Mouse (Mus musculus) stomach, embryonic 15.5 days (tissue): Measurements from ENCODE around the gene P2rx3. TPM values are rescaled to one million over a fixed set of nuclear protein-coding genes. Genes with fewer than 3 reads are reported as not detected.
A peak's percentile ranks its signal among the peaks of the same experiment; 100 is the strongest.

Experiments used
- ATAC-seq: fragments of 200-750 bp; cut with Nextera tagmentation; 2 replicates; pipeline ENCODE4 v1.8.0; 2017; ENCODE audit warnings: low read depth, moderate number of reproducible peaks, moderate TSS enrichment; ENCODE audit not compliant: insufficient read depth, low FRiP score
- H3K27ac ChIP-seq: fragments of 300-500 bp; sonication (generic); 2 replicates; pipeline ENCODE4 v1.5.1; 2015; ENCODE audit warnings: mild to moderate bottlenecking, inconsistent platforms
- H3K27me3 ChIP-seq: fragments of 300-500 bp; sonication (generic); replicated peaks from 2 replicates; pipeline ENCODE4 v1.6.1; 2015; ENCODE audit warnings: inconsistent platforms
- H3K36me3 ChIP-seq: fragments of 300-500 bp; sonication (generic); 2 replicates; pipeline ENCODE4 v1.6.1; 2015; ENCODE audit warnings: inconsistent platforms
- H3K4me1 ChIP-seq: fragments of 300-500 bp; sonication (generic); 2 replicates; pipeline ENCODE4 v1.6.1; 2015; ENCODE audit warnings: inconsistent platforms
- H3K4me2 ChIP-seq: fragments of 300-500 bp; sonication (generic); 2 replicates; pipeline ENCODE4 v1.6.1; 2015; ENCODE audit warnings: mild to moderate bottlenecking, inconsistent platforms
- H3K4me3 ChIP-seq: fragments of 300-500 bp; sonication (generic); replicated peaks from 2 replicates; pipeline ENCODE4 v1.5.1; 2015; ENCODE audit warnings: inconsistent platforms
- H3K9ac ChIP-seq: fragments of 300-500 bp; sonication (generic); 2 replicates; pipeline ENCODE4 v1.6.1; 2015; ENCODE audit warnings: inconsistent platforms
- H3K9me3 ChIP-seq: fragments of 300-500 bp; sonication (generic); 2 replicates; pipeline ENCODE4 v1.6.1; 2016; ENCODE audit warnings: inconsistent platforms
- WGBS: fragments of 180-500 bp; shearing (Covaris S2); methylation state at CpG from one replicate; pipeline ENCODE4 v1.1.7; 2015; 5-methylcytosine and 5-hydroxymethylcytosine counted together
- polyA plus RNA-seq: library from polyadenylated mRNA; unstranded; fragments of >200 nt; fragmentation: Nextera tagmentation; extraction: Ambion mirVana; gene quantifications from 2 replicates; pipeline ENCODE4 v1.2.1, GENCODE M21; 2015

Gene P2rx3
- polyA plus RNA-seq, 1 experiment from 2014 or later, result 1.6 TPM

DNA sequence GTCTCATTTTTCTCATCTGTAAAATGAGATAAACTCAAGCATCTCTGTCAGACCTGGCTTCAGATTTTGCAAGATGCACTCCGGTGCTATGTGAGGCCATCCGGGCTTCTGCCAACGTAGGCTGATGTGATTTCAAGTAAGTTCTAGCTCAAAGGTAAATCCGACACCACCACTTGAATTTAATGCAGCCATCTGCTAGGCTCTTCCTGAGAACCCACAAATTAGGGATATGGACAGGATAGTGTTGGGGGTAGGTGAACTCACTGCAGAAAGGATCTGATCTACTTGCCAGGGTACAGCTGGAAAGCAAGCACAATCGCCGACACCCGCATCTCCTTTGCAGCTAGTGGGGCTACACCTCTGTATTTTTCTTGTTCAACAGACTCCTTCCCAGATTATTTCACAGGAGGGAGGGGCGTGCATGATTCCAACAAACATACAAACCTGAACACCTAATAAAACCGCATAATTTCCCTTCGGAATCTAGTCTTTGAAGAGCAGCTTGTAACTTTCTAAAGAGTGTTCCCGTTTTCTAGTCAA is 685 bp downstream of the P2rx3 start:
- no peaks in the 10 kb centered on the region for H3K27me3 ChIP-seq

DNA sequence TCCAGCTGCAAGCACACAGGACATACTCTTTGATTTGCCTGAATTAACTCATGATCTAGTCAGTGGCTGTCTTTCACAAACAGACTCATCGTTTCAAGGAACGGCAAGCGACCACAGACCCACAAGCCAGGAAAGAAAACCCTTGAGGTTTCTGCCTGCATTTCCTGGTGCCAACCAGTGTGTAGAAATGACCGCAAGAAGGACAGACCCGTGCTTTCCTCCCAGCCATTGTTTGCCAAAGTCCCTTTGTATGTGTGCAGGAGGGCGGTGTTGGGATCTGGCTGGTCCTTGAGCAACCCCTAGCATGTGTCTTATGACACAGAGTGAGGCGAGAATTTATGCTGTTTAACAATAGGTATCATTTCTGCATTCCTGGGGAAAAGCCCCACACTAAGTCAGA is 3.1 kb downstream of the P2rx3 start:
- H3K4me2 ChIP-seq, result no peak overlapping the region
- WGBS, result 68% methylated on average over 7 of the region's 7 CpGs
- no peak overlapping the region for H3K4me3 ChIP-seq
- no peaks in the 10 kb centered on the region for H3K9me3 ChIP-seq
- no peak for ATAC-seq
- H3K27me3 ChIP-seq, result no peaks in the 10 kb centered on the region
- no peak overlapping the region for H3K9ac ChIP-seq
- H3K4me1 ChIP-seq, result peaks cover 9% of the 10 kb centered on the region; the same call in 1 of the 2 replicates
- no peak overlapping the region for H3K27ac ChIP-seq
- no peaks in the 10 kb centered on the region for H3K36me3 ChIP-seq

More for the DNA sequence above, 685 bp downstream of the P2rx3 start:
- peak; percentile 29; the same call in 1 of the 2 replicates for ATAC-seq
- Histone ChIP-seq H3K9ac (peak overlapping the region; percentile 97; the same call in 1 of the 2 replicates), H3K4me3 (peak overlapping the region; percentile 84), H3K4me1 (peaks cover 13% of the 10 kb centered on the region; the same call in 1 of the 2 replicates), H3K27ac (peak overlapping the region; percentile 81; the same call in 1 of the 2 replicates), H3K9me3 (no peaks in the 10 kb centered on the region), H3K4me2 (peak overlapping the region; percentile 78), H3K36me3 (peaks cover 24% of the 10 kb centered on the region)
- 7% methylated on average over 11 of the region's 11 CpGs for WGBS

DNA sequence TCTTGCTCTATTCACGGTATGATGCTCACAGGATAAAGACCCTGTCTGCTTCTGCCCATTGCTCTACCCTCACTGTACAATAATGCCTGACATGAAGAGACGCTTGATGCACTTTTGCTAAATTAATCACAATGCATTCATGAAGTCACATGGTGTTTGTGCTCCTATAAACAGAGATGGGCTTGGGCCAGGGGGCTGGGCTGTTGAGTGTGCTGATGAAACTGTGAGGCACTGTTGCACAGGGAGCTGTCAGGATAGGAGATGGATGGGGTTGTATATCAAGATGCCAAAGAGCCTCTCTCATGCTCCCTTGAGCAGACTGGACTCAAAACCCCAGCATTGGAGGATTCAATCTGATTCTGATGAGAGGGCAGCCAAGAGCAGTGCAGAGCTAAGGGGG is 4.1 kb downstream of the P2rx3 start:
- 64% methylated on average over 2 of the region's 2 CpGs for WGBS
- no peaks in the 10 kb centered on the region for H3K9me3 ChIP-seq
- no peak overlapping the region for H3K27ac ChIP-seq
- H3K27me3 ChIP-seq, result no peaks in the 10 kb centered on the region
- H3K36me3 ChIP-seq, result no peaks in the 10 kb centered on the region
- H3K4me3 ChIP-seq, result no peak overlapping the region
- H3K4me2 ChIP-seq, result no peak overlapping the region
- peaks cover 6% of the 10 kb centered on the region; the same call in 1 of the 2 replicates for H3K4me1 ChIP-seq
- ATAC-seq, result no peak
- H3K9ac ChIP-seq, result no peak overlapping the region

DNA sequence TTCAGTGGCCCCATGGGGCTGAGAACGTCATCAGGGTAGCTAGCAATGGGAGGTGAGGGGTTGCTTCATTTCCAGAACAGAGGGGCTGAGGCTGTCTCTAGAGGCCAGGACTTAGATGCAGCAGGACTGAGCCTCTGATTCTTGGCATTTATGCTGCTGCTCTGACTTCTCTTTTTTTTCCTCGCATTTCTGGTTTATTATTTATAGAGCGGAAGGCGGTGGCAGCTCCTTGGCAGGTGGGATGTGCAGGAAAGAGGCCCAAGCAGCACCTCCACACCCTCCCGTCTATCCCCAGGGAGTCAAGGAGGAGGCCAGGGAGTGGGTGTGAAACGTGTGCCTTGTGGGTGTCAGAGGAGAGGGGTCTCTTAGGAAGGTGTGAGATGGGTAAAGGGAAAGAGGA is 6.3 kb downstream of the P2rx3 start:
- H3K4me2 ChIP-seq, result no peak overlapping the region
- 52% methylated on average over 6 of the region's 6 CpGs for WGBS
- no peaks in the 10 kb centered on the region for H3K9me3 ChIP-seq
- H3K27ac ChIP-seq, result no peak overlapping the region
- no peaks in the 10 kb centered on the region for H3K4me1 ChIP-seq
- H3K9ac ChIP-seq, result no peak overlapping the region
- no peaks in the 10 kb centered on the region for H3K27me3 ChIP-seq
- H3K4me3 ChIP-seq, result no peak overlapping the region
- ATAC-seq, result no peak
- no peaks in the 10 kb centered on the region for H3K36me3 ChIP-seq

DNA sequence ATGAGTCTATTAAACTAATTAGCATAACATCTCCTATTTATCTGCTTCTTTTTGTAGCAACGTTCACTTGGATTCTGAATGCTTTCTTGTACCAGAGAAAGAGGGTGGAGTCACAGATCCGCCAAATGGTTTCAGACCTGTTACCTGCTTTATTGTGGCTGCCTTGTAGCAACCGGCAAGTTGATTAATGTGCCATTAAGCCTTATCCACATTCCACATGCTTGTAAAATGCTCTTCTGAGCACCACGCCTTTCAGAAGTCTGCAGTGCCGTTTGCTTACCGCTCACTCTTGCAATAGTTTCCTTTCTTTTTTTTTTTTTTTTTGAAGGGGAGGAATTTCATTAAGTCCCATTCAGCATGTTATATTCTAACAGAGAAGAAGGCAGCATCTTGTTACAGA is 7.4 kb downstream of the P2rx3 start:
- Histone ChIP-seq H3K36me3 (no peaks in the 10 kb centered on the region), H3K4me1 (no peaks in the 10 kb centered on the region), H3K27me3 (no peaks in the 10 kb centered on the region), H3K9ac (no peak overlapping the region), H3K4me3 (no peak overlapping the region), H3K9me3 (no peaks in the 10 kb centered on the region), H3K27ac (no peak overlapping the region), H3K4me2 (no peak overlapping the region)
- no peak for ATAC-seq
- WGBS, result 20% methylated on average over 6 of the region's 6 CpGs

DNA sequence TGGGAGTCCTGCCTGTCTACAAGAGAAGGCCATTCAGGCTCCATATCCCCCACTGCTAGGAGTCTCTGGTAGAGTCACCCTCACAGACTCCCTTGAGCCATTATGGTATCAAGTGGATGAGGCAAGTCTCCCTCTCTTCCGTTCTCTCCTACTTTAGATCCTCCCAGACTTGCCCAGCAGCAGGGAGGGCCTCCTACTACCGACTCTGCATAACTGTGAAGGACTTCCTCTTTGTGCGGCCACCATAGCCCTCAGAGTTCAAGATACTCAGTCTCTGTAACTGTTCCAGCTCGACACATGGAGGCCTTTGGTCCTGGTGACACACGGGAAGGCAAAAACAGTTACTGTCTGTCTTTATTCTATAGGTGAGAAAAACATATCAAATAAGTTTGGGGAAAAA is 10.0 kb downstream of the P2rx3 start:
- H3K27ac ChIP-seq, result no peak overlapping the region
- no peak overlapping the region for H3K9ac ChIP-seq
- no peak for ATAC-seq
- H3K9me3 ChIP-seq, result no peaks in the 10 kb centered on the region
- H3K27me3 ChIP-seq, result no peaks in the 10 kb centered on the region
- H3K4me3 ChIP-seq, result no peak overlapping the region
- no peak overlapping the region for H3K4me2 ChIP-seq
- no peaks in the 10 kb centered on the region for H3K36me3 ChIP-seq
- no peaks in the 10 kb centered on the region for H3K4me1 ChIP-seq
- WGBS, result 69% methylated on average over 5 of the region's 5 CpGs

DNA sequence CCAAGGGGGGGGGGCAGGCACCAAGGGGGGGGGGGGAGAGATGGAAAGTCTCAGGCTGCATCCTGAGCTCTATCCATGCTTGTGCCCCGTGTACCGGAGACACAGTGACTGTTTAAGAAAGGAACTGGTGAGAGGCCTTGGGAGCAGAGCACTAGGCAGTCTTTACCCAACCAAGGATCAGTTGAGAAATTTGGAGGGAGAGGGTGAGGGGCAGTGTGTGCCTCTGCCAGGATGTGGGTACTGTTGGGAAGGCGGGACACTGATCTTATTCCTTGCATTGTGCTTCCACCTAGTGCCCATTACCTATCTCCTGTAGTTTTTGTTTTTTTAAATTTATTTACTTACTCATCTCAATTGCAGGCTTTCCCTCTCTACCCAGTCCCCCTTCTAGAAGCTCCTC is 11.1 kb downstream of the P2rx3 start:
- Histone ChIP-seq H3K9me3 (no peaks in the 10 kb centered on the region), H3K9ac (no peak overlapping the region), H3K4me1 (no peaks in the 10 kb centered on the region), H3K27ac (no peak overlapping the region), H3K4me2 (no peak overlapping the region), H3K36me3 (no peaks in the 10 kb centered on the region), H3K4me3 (no peak overlapping the region), H3K27me3 (no peaks in the 10 kb centered on the region)
- ATAC-seq, result no peak
- WGBS, result 79% methylated on average over 3 of the region's 3 CpGs

DNA sequence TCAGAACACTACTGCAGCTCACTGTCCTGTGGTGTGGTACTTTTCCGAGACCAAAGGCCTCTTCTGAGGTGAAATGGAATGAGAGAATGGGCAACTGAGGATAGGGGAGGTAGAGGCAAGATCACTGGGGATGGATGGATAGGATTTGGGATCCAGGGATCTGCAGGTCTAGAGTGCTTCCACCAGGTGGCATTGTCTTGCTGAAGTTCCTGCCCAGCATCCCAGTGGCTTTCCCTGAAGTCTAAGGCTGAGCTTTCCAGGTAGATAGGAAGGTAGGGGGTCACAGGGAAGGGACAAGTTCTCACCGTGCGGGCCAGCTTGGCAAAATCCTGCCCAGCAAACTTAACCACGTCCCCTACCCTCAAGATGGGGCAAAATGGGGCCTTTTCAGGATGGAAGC is 15.2 kb downstream of the P2rx3 start:
- 15% methylated on average over 4 of the region's 4 CpGs for WGBS

DNA sequence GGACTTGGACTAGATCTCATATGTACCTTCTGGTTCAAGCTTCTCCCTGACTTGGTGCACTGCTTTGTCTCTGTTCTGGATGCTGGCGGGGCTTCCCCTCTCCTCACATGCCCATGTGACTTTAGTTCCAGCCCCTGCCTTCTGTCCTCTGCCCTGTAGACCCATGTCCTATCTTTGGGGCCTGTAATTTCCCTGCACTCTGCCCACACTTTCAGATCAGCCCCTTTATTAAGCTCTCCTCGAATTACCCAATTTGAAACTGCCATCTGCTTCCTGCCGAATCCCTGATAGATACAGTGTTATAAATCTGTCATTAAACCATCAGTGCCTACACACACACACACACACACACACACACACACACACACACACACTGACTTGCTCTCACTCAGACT is 22.7 kb downstream of the P2rx3 start:
- Histone ChIP-seq H3K9ac (no peak overlapping the region), H3K27me3 (no peaks in the 10 kb centered on the region), H3K4me3 (no peak overlapping the region), H3K4me2 (no peak overlapping the region), H3K36me3 (no peaks in the 10 kb centered on the region), H3K9me3 (no peaks in the 10 kb centered on the region), H3K27ac (no peak overlapping the region), H3K4me1 (0 out of 2 replicates have a peak, but pooled peaks cover 6% of the 10 kb centered on the region)
- WGBS, result 49% methylated on average over 3 of the region's 3 CpGs
- no peak for ATAC-seq

More for the DNA sequence above, 15.2 kb downstream of the P2rx3 start:
- Histone ChIP-seq H3K9ac (no peak overlapping the region), H3K27ac (no peak overlapping the region), H3K4me1 (no peaks in the 10 kb centered on the region), H3K27me3 (no peaks in the 10 kb centered on the region), H3K4me3 (no peak overlapping the region), H3K9me3 (no peaks in the 10 kb centered on the region), H3K36me3 (no peaks in the 10 kb centered on the region), H3K4me2 (no peak overlapping the region)
- no peak for ATAC-seq

DNA sequence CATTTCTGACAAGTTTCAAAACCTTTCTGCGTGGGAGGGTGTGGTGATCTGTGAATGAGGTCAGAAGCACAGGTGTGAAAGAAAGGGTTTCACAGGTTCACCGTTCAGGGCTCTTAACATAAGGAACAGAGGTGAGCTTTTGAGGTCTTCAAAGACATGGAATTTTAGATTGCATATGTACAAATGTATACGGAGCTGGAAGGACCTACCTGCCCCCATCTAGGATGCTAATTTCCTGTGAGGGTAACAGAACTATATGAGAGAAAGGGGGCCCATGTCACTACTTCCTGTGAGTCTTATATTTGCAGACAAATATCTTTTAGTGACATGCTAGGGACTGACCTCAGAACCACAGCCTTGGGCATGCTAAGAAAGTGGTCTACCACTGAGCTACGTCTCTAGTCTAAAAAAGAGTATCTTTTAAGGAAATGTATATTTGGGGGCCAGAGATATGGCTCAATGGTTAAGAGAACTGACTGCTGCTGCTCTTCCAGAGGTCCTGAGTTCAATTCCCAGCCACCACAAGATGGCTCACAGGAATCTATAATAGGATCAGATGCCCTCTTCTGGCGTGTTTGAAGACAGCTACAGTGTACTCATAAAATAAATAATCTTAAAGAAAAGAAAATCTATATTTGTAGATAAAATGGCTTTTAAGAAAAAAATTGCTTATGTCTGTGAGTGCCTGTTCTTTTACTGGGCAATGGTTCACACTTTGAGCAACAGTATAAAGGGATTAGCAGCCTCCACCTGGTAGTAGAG is 23.3 kb downstream of the P2rx3 start:
- H3K36me3 ChIP-seq, result no peaks in the 10 kb centered on the region
- no peaks in the 10 kb centered on the region for H3K27me3 ChIP-seq
- H3K27ac ChIP-seq, result no peak overlapping the region
- ATAC-seq, result no peak
- H3K4me2 ChIP-seq, result no peak overlapping the region
- H3K9me3 ChIP-seq, result no peaks in the 10 kb centered on the region
- WGBS, result 69% methylated on average over 5 of the region's 5 CpGs
- H3K4me1 ChIP-seq, result 0 out of 2 replicates have a peak, but pooled peaks cover 6% of the 10 kb centered on the region
- no peak overlapping the region for H3K9ac ChIP-seq
- H3K4me3 ChIP-seq, result no peak overlapping the region

DNA sequence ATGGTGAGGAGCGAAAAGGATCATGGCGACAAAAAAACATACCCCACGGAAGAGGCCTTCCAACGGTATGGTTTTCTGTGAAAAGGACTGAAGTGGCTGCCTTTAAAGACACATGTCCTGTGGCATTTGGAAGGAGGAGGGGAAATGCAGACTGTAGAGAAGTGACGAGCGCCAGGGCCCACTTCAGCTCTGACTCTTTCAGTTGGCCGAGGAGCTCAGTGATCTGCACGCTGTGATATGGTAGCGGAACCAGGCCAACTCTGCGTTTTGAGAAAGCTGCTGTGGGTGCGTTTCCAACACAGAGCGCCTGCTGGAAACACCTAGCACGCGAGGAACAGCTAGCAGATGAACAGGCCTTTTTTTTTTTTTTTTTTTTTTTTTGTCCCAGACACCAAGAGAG is 24.6 kb downstream of the P2rx3 start:
- Histone ChIP-seq H3K9me3 (no peaks in the 10 kb centered on the region), H3K9ac (no peak overlapping the region), H3K27ac (no peak overlapping the region), H3K4me2 (no peak overlapping the region), H3K4me1 (0 out of 2 replicates have a peak, but pooled peaks cover 6% of the 10 kb centered on the region), H3K4me3 (no peak overlapping the region), H3K36me3 (no peaks in the 10 kb centered on the region), H3K27me3 (no peaks in the 10 kb centered on the region)
- 0 out of 2 replicates have a peak, but pooled peaks have one; percentile 45 for ATAC-seq
- 78% methylated on average over 14 of the region's 14 CpGs for WGBS

DNA sequence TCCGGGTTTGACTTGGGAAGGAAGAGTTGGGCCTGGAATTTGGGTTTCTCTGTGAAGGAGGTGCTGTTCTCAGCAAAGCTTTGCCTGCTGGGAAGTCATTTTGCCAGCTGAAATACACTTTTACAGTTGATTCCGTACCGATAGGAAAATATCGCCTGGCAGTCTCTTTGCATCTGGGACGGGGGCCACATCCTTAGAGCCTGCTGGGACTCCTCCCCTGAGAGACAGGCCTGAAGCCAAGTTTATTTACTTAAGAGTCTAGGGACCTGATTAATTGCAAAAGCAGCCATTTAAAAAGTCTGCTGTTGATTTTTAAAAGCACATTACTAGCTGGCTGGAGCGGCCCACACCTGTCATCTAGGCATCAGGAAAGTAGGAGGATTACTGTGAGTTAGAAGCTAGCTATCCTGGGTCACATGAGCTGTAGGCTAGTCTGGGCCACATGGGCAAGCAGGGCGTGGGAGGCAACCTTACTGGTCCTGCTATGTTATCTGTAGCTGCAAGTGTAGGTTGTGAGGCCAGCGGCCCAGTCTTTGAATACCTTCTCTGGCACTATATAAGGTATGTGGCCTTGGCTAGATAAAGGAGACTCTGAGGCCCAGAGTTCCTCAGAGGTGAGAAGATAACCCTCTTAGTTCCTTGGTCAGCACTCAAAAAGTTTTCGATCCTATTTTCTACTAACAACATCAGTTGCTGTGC is 25.2 kb downstream of the P2rx3 start:
- Histone ChIP-seq H3K4me3 (no peak overlapping the region), H3K27ac (0 out of 2 replicates have a peak overlapping the region, but pooled peaks have one; percentile 42), H3K27me3 (no peaks in the 10 kb centered on the region), H3K9ac (no peak overlapping the region), H3K4me1 (0 out of 2 replicates have a peak, but pooled peaks cover 6% of the 10 kb centered on the region), H3K4me2 (no peak overlapping the region), H3K9me3 (no peaks in the 10 kb centered on the region), H3K36me3 (no peaks in the 10 kb centered on the region)
- whole genome bisulfite sequencing, result 24% methylated on average over 9 of the region's 9 CpGs
- peak; percentile 95 for ATAC-seq
